Mouse (Mus musculus) bone marrow, adult 2 months (tissue): Measurements from ENCODE around the gene Dlec1.

Experiments used
- CTCF ChIP-seq: fragments of 200-500 bp; IDR thresholded peaks from 2 replicates; pipeline ENCODE4 v1.5.1; 2011; ENCODE audit warnings: low read length, control low read depth; ENCODE audit not compliant: control insufficient read depth, insufficient read depth
- POLR2A ChIP-seq: fragments of 200-500 bp; IDR thresholded peaks from 2 replicates; pipeline ENCODE4 v1.6.1; 2011; ENCODE audit warnings: low read depth, mild to moderate bottlenecking, control low read depth, low read length, borderline replicate concordance; ENCODE audit not compliant: control insufficient read depth

GRCm38 (mm10) chr9:119128436-119129181 is 26.3 kb downstream of the Dlec1 start:
- TF ChIP-seq CTCF (no peak), POLR2A (no peak)
